Mouse (Mus musculus): ENCODE results near the gene Unc79. TPM values are rescaled to one million over a fixed set of nuclear protein-coding genes. Genes with fewer than 3 reads are reported as not detected.

The Unc79 gene
- polyA plus RNA-seq, 1 experiment from 2014 or later, result 0.24 TPM

DNA sequence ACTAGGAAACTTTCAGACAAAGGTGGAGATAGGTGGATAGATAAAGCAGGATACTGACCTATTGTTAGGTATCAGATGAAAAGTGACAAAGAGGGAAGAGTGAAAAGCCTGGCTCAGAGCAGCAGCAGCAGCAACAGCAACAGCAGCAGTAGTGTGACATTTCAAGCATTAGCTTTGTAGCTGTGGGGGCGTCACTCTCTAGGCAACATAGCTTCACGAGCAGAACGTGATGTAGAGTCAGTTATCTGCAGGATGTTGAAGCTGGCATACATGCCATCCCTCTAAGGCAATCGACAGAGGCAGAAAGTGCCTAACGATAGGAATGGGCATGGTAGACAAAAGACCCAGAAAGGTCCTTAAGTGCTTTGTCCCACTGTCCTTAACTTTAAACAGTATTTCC lies 173.3 kb downstream of the Unc79 start:
- no peak for TF ChIP-seq CTCF (IDR thresholded peaks at IDR 0.05)

DNA sequence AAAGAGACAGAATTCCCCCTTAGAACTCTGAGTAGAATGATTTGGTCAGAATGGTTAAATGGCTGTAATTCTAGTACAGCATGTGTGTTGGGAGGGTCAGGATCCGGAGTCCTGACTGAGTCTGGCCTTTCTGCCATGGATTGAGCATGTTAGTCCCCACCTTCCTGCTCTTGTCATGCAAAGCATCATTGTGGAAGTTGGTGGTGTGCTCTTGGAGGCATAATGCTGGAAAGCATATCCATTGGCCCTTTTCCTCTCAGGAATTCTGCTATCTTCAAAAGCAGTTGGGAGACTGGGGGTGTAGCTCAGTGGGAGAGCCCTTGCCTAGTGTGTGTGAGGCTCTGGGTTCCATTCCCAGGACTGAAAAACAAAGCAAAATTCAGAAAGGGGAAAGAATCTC lies 175.2 kb downstream of the Unc79 start:
- Histone ChIP-seq H3K36me3 (ENCODE audit: insufficient read depth, low read length) (no peaks in the 10 kb centered on the region), H3K9me3 (ENCODE audit: low read length) (no peaks in the 10 kb centered on the region), H3K4me3 (ENCODE audit: low read depth, low read length) (no peak overlapping the region), H3K4me2 (replicated peaks; ENCODE audit: low read depth, low read length) (no peak overlapping the region), H3K4me1 (ENCODE audit: insufficient read depth, low read depth, low read length) (no peaks in the 10 kb centered on the region), H3K9ac (replicated peaks; ENCODE audit: low read depth) (no peak overlapping the region), H3K27ac (ENCODE audit: low read length) (no peak overlapping the region), H3K27me3 (replicated peaks; ENCODE audit: insufficient read depth, low read length) (no peaks in the 10 kb centered on the region)
- DNase-seq (ENCODE audit: low spot score) (no peak), ATAC-seq (no peak)
- no peak for TF ChIP-seq CTCF (IDR thresholded peaks at IDR 0.05)
- no peak for TF ChIP-seq EP300 (IDR thresholded peaks at IDR 0.05)
- 44% methylated on average over 1 of the region's 1 CpGs for WGBS

More for the DNA sequence above, 173.3 kb downstream of the Unc79 start:
- Histone ChIP-seq H3K36me3 (ENCODE audit: insufficient read depth, low read length) (no peaks in the 10 kb centered on the region), H3K27ac (ENCODE audit: low read length) (no peak overlapping the region), H3K4me1 (ENCODE audit: insufficient read depth, low read depth, low read length) (no peaks in the 10 kb centered on the region), H3K9ac (replicated peaks; ENCODE audit: low read depth) (no peak overlapping the region), H3K27me3 (replicated peaks; ENCODE audit: insufficient read depth, low read length) (no peaks in the 10 kb centered on the region), H3K4me3 (ENCODE audit: low read depth, low read length) (no peak overlapping the region), H3K4me2 (replicated peaks; ENCODE audit: low read depth, low read length) (no peak overlapping the region), H3K9me3 (ENCODE audit: low read length) (no peaks in the 10 kb centered on the region)
- ATAC-seq, result no peak
- no peak for DNase-seq (ENCODE audit: low spot score)
- WGBS, result 68% methylated on average over 5 of the region's 5 CpGs

DNA sequence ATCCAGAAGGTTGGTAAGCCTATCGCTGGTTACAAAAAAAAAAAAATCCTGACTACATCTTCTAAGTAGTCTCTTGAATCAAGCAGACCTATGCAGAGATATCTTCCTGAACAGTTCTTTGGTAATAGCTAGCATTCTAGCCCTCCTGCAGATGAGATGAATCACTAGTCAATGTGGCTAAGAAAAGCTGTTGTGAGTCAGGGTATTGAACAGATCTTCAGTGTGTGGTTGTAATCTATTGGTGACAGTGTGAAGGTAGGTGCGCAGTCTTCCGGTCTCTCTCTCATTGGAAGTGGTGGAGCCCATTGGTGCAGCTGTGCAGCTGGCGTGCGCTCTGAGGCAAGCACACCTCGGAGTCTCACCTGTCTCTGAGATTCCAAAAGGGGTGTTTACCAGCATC lies 180.3 kb downstream of the Unc79 start:
- no peak overlapping the region for H3K27ac ChIP-seq (ENCODE audit: low read length)
- ATAC-seq (no peak), DNase-seq (ENCODE audit: low spot score) (no peak)
- 86% methylated on average over 6 of the region's 6 CpGs for WGBS
- H3K9me3 ChIP-seq (ENCODE audit: low read length), result no peaks in the 10 kb centered on the region
- H3K36me3 ChIP-seq (ENCODE audit: insufficient read depth, low read length), result no peaks in the 10 kb centered on the region
- TF ChIP-seq EP300 (IDR thresholded peaks at IDR 0.05) (no peak), CTCF (IDR thresholded peaks at IDR 0.05) (no peak)
- H3K4me1 ChIP-seq (ENCODE audit: insufficient read depth, low read depth, low read length), result no peaks in the 10 kb centered on the region
- H3K27me3 ChIP-seq (replicated peaks; ENCODE audit: insufficient read depth, low read length), result no peaks in the 10 kb centered on the region
- H3K4me3 ChIP-seq (ENCODE audit: low read depth, low read length), result no peak overlapping the region
- H3K4me2 ChIP-seq (replicated peaks; ENCODE audit: low read depth, low read length), result no peak overlapping the region
- H3K9ac ChIP-seq (replicated peaks; ENCODE audit: low read depth), result no peak overlapping the region

DNA sequence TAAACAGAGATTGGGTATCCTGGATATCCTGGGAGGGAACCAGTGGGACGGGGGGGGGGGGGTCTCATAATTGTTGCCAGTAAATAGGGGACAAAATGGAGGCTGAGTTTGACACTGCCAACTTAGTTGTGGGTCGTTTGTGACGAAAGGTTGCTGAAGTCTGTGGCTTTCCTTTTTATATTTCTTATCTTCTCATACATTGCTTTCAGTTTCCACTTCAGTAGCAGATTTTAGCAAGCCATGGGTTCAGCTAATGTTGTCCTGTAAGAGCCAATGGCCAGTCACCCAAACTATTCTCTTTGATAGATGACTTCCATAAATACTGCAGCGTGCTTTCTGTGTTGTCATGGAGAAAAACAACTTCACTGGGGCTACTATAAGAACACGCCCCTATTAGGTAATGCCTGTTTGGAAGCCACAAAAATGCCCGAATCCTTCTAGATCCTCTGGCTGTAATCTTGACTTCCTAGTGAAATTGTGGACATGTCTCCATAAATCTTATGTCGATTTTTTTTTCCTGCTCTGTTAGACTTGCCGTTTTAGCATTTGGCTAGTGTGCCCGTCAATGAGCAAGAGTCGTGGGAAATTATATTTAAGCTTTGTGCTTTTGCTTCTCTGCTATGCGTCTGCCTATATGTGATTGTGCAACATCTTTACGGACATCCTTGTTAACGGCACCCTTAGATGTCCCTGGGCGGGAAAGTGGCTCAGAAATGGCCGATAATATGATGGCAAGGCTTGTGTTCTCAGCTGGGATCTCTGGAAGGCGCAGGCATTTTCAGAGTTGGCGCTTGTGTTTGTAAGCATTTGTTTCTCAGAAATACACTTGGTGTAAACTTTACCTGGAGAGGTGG lies 181.0 kb downstream of the Unc79 start:
- peak; percentile 53 for ATAC-seq
- DNase-seq (ENCODE audit: low spot score), result peak; percentile 50
- Histone ChIP-seq H3K4me2 (replicated peaks; ENCODE audit: low read depth, low read length) (no peak overlapping the region), H3K36me3 (ENCODE audit: insufficient read depth, low read length) (no peaks in the 10 kb centered on the region), H3K27ac (ENCODE audit: low read length) (no peak overlapping the region), H3K9me3 (ENCODE audit: low read length) (no peaks in the 10 kb centered on the region), H3K9ac (replicated peaks; ENCODE audit: low read depth) (no peak overlapping the region), H3K4me1 (ENCODE audit: insufficient read depth, low read depth, low read length) (no peaks in the 10 kb centered on the region), H3K4me3 (ENCODE audit: low read depth, low read length) (no peak overlapping the region), H3K27me3 (replicated peaks; ENCODE audit: insufficient read depth, low read length) (no peaks in the 10 kb centered on the region)
- 63% methylated on average over 17 of the region's 17 CpGs for WGBS
- TF ChIP-seq CTCF (IDR thresholded peaks at IDR 0.05), result no peak
- TF ChIP-seq EP300 (IDR thresholded peaks at IDR 0.05), result no peak

DNA sequence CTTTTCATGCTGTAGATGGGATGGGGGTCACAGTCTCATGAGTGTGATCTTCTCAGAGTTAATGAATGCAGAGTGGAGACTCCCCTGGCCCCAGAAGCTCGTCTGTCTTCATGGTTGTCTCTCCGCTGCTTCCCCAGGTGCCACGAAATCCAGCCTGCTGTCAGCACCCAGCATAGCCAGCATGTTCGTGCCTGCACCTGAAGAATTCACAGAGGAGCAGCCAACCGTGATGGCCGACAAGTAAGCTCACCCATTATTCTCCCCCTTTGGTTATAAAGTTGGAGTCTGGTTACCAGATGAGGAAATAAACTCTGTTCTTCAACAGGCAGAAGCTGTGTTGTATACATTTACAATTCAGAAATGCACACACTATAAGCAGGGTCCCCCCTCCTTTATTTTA lies 182.8 kb downstream of the Unc79 start:
- H3K36me3 ChIP-seq (ENCODE audit: insufficient read depth, low read length), result no peaks in the 10 kb centered on the region
- H3K9ac ChIP-seq (replicated peaks; ENCODE audit: low read depth), result no peak overlapping the region
- DNase-seq (ENCODE audit: low spot score), result no peak
- WGBS, result 59% methylated on average over 6 of the region's 6 CpGs
- H3K4me1 ChIP-seq (ENCODE audit: insufficient read depth, low read depth, low read length), result no peaks in the 10 kb centered on the region
- no peak for ATAC-seq
- H3K27ac ChIP-seq (ENCODE audit: low read length), result no peak overlapping the region
- H3K4me2 ChIP-seq (replicated peaks; ENCODE audit: low read depth, low read length), result no peak overlapping the region
- no peaks in the 10 kb centered on the region for H3K9me3 ChIP-seq (ENCODE audit: low read length)
- no peak for TF ChIP-seq CTCF (IDR thresholded peaks at IDR 0.05)
- TF ChIP-seq EP300 (IDR thresholded peaks at IDR 0.05), result no peak
- H3K27me3 ChIP-seq (replicated peaks; ENCODE audit: insufficient read depth, low read length), result no peaks in the 10 kb centered on the region
- no peak overlapping the region for H3K4me3 ChIP-seq (ENCODE audit: low read depth, low read length)

DNA sequence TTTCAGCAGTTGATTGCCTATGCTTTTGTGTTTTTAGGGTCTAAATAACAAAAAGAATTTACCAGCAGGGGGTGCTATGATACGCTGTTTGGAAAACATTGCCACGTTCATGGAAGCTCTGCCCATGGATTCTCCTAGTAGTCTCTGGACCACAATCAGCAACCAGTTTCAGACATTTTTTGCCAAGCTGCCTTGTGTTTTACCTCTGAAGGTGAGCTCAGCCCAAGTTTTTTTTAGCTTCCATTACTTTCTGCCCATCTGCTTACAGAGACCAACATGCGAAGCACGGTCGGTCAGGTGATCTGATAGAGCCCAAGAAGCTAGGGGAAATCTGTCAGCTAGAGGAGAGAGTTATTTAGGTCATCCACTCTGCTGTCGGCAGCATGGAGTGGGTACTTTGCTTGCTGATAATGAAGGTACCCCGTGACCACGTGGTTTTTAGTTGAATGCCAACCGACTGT lies 193.9 kb downstream of the Unc79 start:
- ATAC-seq (no peak), DNase-seq (ENCODE audit: low spot score) (peak; percentile 69)
- H3K4me2 ChIP-seq (replicated peaks; ENCODE audit: low read depth, low read length), result no peak overlapping the region
- H3K4me1 ChIP-seq (ENCODE audit: insufficient read depth, low read depth, low read length), result no peaks in the 10 kb centered on the region
- no peaks in the 10 kb centered on the region for H3K36me3 ChIP-seq (ENCODE audit: insufficient read depth, low read length)
- no peak overlapping the region for H3K4me3 ChIP-seq (ENCODE audit: low read depth, low read length)
- peak; percentile 65 for TF ChIP-seq CTCF (IDR thresholded peaks at IDR 0.05)
- TF ChIP-seq EP300 (IDR thresholded peaks at IDR 0.05), result no peak
- no peak overlapping the region for H3K27ac ChIP-seq (ENCODE audit: low read length)
- 45% methylated on average over 9 of the region's 9 CpGs for WGBS
- H3K27me3 ChIP-seq (replicated peaks; ENCODE audit: insufficient read depth, low read length), result no peaks in the 10 kb centered on the region
- no peak overlapping the region for H3K9ac ChIP-seq (replicated peaks; ENCODE audit: low read depth)
- H3K9me3 ChIP-seq (ENCODE audit: low read length), result no peaks in the 10 kb centered on the region
